Mouse (Mus musculus) bone marrow, adult 2 months (tissue): Measurements from ENCODE around the gene Lipo2. TPM values are rescaled to one million over a fixed set of nuclear protein-coding genes. Genes with fewer than 3 reads are reported as not detected.
"Not testable (repeated sequence)": the region's sequence is repeated elsewhere in the genome, so short reads cannot be mapped to it uniquely, and the experiment has no call there.

Experiments used
- H3K27ac ChIP-seq: fragments of 200-500 bp; 2 replicates; pipeline ENCODE4 v1.5.1; 2012; ENCODE audit warnings: low read depth, mild to moderate bottlenecking, control low read depth, inconsistent platforms, low read length; ENCODE audit not compliant: control insufficient read depth, poor library complexity, insufficient read depth
- H3K4me1 ChIP-seq: fragments of 200-500 bp; 2 replicates; pipeline ENCODE4 v1.6.1; 2011; ENCODE audit warnings: low read length; ENCODE audit not compliant: control insufficient read depth, insufficient read depth
- H3K4me3 ChIP-seq: fragments of 200-500 bp; replicated peaks from 2 replicates; pipeline ENCODE3; 2011; ENCODE audit warnings: mild to moderate bottlenecking, low read depth, low read length, control low read depth; ENCODE audit not compliant: control insufficient read depth
- CTCF ChIP-seq: fragments of 200-500 bp; IDR thresholded peaks from 2 replicates; pipeline ENCODE4 v1.5.1; 2011; ENCODE audit warnings: low read length, control low read depth; ENCODE audit not compliant: control insufficient read depth, insufficient read depth
- POLR2A ChIP-seq: fragments of 200-500 bp; IDR thresholded peaks from 2 replicates; pipeline ENCODE4 v1.6.1; 2011; ENCODE audit warnings: low read depth, mild to moderate bottlenecking, control low read depth, low read length, borderline replicate concordance; ENCODE audit not compliant: control insufficient read depth
- WGBS: fragments of 180-500 bp; shearing (Covaris S2); methylation state at CpG from one replicate; pipeline ENCODE4 v1.1.7; 2018; 5-methylcytosine and 5-hydroxymethylcytosine counted together
- polyA plus RNA-seq: library from polyadenylated mRNA; stranded (reverse); fragments of >200 nt; gene quantifications from 2 replicates; pipeline ENCODE4 v1.2.4, GENCODE M21; 2011; ENCODE audit warnings: low replicate concordance; ENCODE audit not compliant: missing spikeins, insufficient read depth, insufficient read length

Lipo2 gene
- not detected in 2 replicates for polyA plus RNA-seq

GRCm38 (mm10) chr19:33751259-33751658 lies at the start of gene Lipo2:
Gene Lipo2, minus strand, starts transcription at chr19:33751359.
- H3K4me3 ChIP-seq, H3K4me1 ChIP-seq, H3K27ac ChIP-seq: not testable (repeated sequence)
- 85% methylated on average over 1 of the region's 1 CpGs for WGBS

- H3K4me3 ChIP-seq, H3K27ac ChIP-seq, H3K4me1 ChIP-seq: not testable (repeated sequence)
Measured at GRCm38 (mm10) chr19:33787359-33787758, 36.2 kb upstream of the Lipo2 start, which contains the start of gene Lipo1. Gene Lipo1, minus strand, starts transcription at chr19:33787459.

GRCm38 (mm10) chr19:33786576-33787277 lies 35.6 kb upstream of the Lipo2 start:
- 79% methylated on average over 12 of the region's 12 CpGs for WGBS
- Histone ChIP-seq H3K27ac (no peak overlapping the region), H3K4me1 (no peaks in the 10 kb centered on the region), H3K4me3 (no peak overlapping the region)
- TF ChIP-seq POLR2A (no peak), CTCF (no peak)

GRCm38 (mm10) chr19:33761287-33762086 lies 10.3 kb upstream of the Lipo2 start, which contains the start of gene Lipo3:
Gene Lipo3, minus strand, starts transcription at chr19:33761951.
- H3K27ac ChIP-seq, H3K4me3 ChIP-seq, H3K4me1 ChIP-seq: not testable (repeated sequence)
- 39% methylated on average over 14 of the region's 41 CpGs for WGBS

Other genes with a start within 250 kb of the Lipo2 start
- not detected in 2 replicates for gene Lipo4, start 233.6 kb downstream of the Lipo2 start, polyA plus RNA-seq
- gene Gm8978, start 126.1 kb downstream of the Lipo2 start, polyA plus RNA-seq = not detected in 2 replicates
- 0.92 and 2.0 TPM in 2 replicates for gene Lipo3, start 10.6 kb upstream of the Lipo2 start, polyA plus RNA-seq
- not detected in 2 replicates for gene Lipo1, start 36.1 kb upstream of the Lipo2 start, polyA plus RNA-seq
- gene Lipf, start 209.8 kb upstream of the Lipo2 start, polyA plus RNA-seq = not detected in 2 replicates